Mouse (Mus musculus): ENCODE results near the gene Sgo2b. TPM values are rescaled to one million over a fixed set of nuclear protein-coding genes. Genes with fewer than 3 reads are reported as not detected.
"Not testable (repeated sequence)": the region's sequence is repeated elsewhere in the genome, so short reads cannot be mapped to it uniquely, and the experiment has no call there.

The Sgo2b gene
- not detected for polyA plus RNA-seq (2012; fragmentation: generic; extraction: Trizol)
- long read RNA-seq, experiment 1 = 0 reads
- long read RNA-seq, experiment 2 = 0 reads

GRCm38 (mm10) chr8:63951626-63952377 is at the start of gene Sgo2b:
Gene Sgo2b (minus strand): TSS chr8:63952248.
- Histone ChIP-seq H3K27me3 (ENCODE audit: control insufficient read depth, insufficient read depth, insufficient read length) (no peaks in the 10 kb centered on the region), H3K79me2 (ENCODE audit: control insufficient read depth, insufficient read depth) (no peaks in the 10 kb centered on the region), H3K36me3 (ENCODE audit: control insufficient read depth, insufficient read depth) (no peaks in the 10 kb centered on the region), H3K79me3 (ENCODE audit: low read depth) (no peaks in the 10 kb centered on the region), H3K4me3 (ENCODE audit: insufficient read depth, poor library complexity, severe bottlenecking) (no peak within 1 kb of the TSS), H3ac (ENCODE audit: control insufficient read depth, insufficient read length, low read depth) (no peak within 1 kb of the TSS)
- no peak for TF ChIP-seq MAX (IDR thresholded peaks at IDR 0.05)
- TF ChIP-seq CEBPB (IDR thresholded peaks at IDR 0.05; ENCODE audit: low read depth) = no peak
- TF ChIP-seq MYOG (IDR thresholded peaks at IDR 0.05; ENCODE audit: control insufficient read depth, extremely low read depth, insufficient read length) = no peak
- no peak for TF ChIP-seq FOSL1 (IDR thresholded peaks at IDR 0.05; ENCODE audit: insufficient read depth, low read length, poor library complexity, severe bottlenecking)
- no peak for TF ChIP-seq MYOD1 (IDR thresholded peaks at IDR 0.05; ENCODE audit: control insufficient read depth, insufficient read length, low read depth)
- TF ChIP-seq CTCF (IDR thresholded peaks at IDR 0.05; ENCODE audit: control insufficient read depth, insufficient read depth, insufficient read length) = no peak
- no peak for TF ChIP-seq USF1 (IDR thresholded peaks at IDR 0.05; ENCODE audit: low read depth)

GRCm38 (mm10) chr8:63970612-63971391 is 18.8 kb upstream of the Sgo2b start:
- H3K79me2 ChIP-seq (ENCODE audit: control insufficient read depth, insufficient read depth); H3ac ChIP-seq (ENCODE audit: control insufficient read depth, insufficient read length, low read depth); H3K4me3 ChIP-seq (ENCODE audit: insufficient read depth, poor library complexity, severe bottlenecking); H3K36me3 ChIP-seq (ENCODE audit: control insufficient read depth, insufficient read depth); H3K27me3 ChIP-seq (ENCODE audit: control insufficient read depth, insufficient read depth, insufficient read length); H3K79me3 ChIP-seq (ENCODE audit: low read depth): not testable (repeated sequence)

- no peak for TF ChIP-seq MYOD1 (IDR thresholded peaks at IDR 0.05; ENCODE audit: control insufficient read depth, insufficient read length, low read depth)
- H3K79me2 ChIP-seq (ENCODE audit: control insufficient read depth, insufficient read depth) = no peaks in the 10 kb centered on the region
- no peaks in the 10 kb centered on the region for H3K36me3 ChIP-seq (ENCODE audit: control insufficient read depth, insufficient read depth)
- H3K4me3 ChIP-seq (ENCODE audit: insufficient read depth, poor library complexity, severe bottlenecking) = no peak overlapping the region
- H3K27me3 ChIP-seq (ENCODE audit: control insufficient read depth, insufficient read depth, insufficient read length) = no peaks in the 10 kb centered on the region
- no peak overlapping the region for H3ac ChIP-seq (ENCODE audit: control insufficient read depth, insufficient read length, low read depth)
- no peaks in the 10 kb centered on the region for H3K79me3 ChIP-seq (ENCODE audit: low read depth)
Observed at GRCm38 (mm10) chr8:63961032-63961785, 9.2 kb upstream of the Sgo2b start.

GRCm38 (mm10) chr8:63953802-63954201 is 1.8 kb upstream of the Sgo2b start:
- H3K79me2 ChIP-seq (ENCODE audit: control insufficient read depth, insufficient read depth); H3K4me3 ChIP-seq (ENCODE audit: insufficient read depth, poor library complexity, severe bottlenecking); H3K79me3 ChIP-seq (ENCODE audit: low read depth); H3K27me3 ChIP-seq (ENCODE audit: control insufficient read depth, insufficient read depth, insufficient read length); H3ac ChIP-seq (ENCODE audit: control insufficient read depth, insufficient read length, low read depth); H3K36me3 ChIP-seq (ENCODE audit: control insufficient read depth, insufficient read depth): not testable (repeated sequence)

GRCm38 (mm10) chr8:63933171-63933570 is 18.9 kb downstream of the Sgo2b start:
- TF ChIP-seq MAX (IDR thresholded peaks at IDR 0.05) = no peak
- no peak for TF ChIP-seq MYOG (IDR thresholded peaks at IDR 0.05; ENCODE audit: control insufficient read depth, extremely low read depth, insufficient read length)
- no peak for TF ChIP-seq FOSL1 (IDR thresholded peaks at IDR 0.05; ENCODE audit: insufficient read depth, low read length, poor library complexity, severe bottlenecking)
- TF ChIP-seq CEBPB (IDR thresholded peaks at IDR 0.05; ENCODE audit: low read depth) = no peak
- no peak for TF ChIP-seq CTCF (IDR thresholded peaks at IDR 0.05; ENCODE audit: control insufficient read depth, insufficient read depth, insufficient read length)
- TF ChIP-seq MYOD1 (IDR thresholded peaks at IDR 0.05; ENCODE audit: control insufficient read depth, insufficient read length, low read depth) = no peak
- TF ChIP-seq USF1 (IDR thresholded peaks at IDR 0.05; ENCODE audit: low read depth) = no peak
- Histone ChIP-seq H3K79me2 (ENCODE audit: control insufficient read depth, insufficient read depth) (no peaks in the 10 kb centered on the region), H3ac (ENCODE audit: control insufficient read depth, insufficient read length, low read depth) (no peak overlapping the region), H3K27me3 (ENCODE audit: control insufficient read depth, insufficient read depth, insufficient read length) (no peaks in the 10 kb centered on the region), H3K36me3 (ENCODE audit: control insufficient read depth, insufficient read depth) (no peaks in the 10 kb centered on the region), H3K4me3 (ENCODE audit: insufficient read depth, poor library complexity, severe bottlenecking) (no peak overlapping the region), H3K79me3 (ENCODE audit: low read depth) (no peaks in the 10 kb centered on the region)

All from C2C12 (cell line).